Mouse (Mus musculus) embryonic facial prominence, embryonic 12.5 days (tissue): Measurements from ENCODE around the gene Tpcn1. TPM values are rescaled to one million over a fixed set of nuclear protein-coding genes. Genes with fewer than 3 reads are reported as not detected.

ENCODE experiments used
- ATAC-seq: fragments of 200-750 bp; cut with Nextera tagmentation; 2 replicates; pipeline ENCODE4 v1.8.0; 2017; ENCODE audit not compliant: insufficient number of reproducible peaks, insufficient read depth, low FRiP score, low TSS enrichment
- H3K27ac ChIP-seq: fragments of 300-500 bp; sonication (generic); 2 replicates; pipeline ENCODE4 v1.5.1; 2016; ENCODE audit warnings: mild to moderate bottlenecking
- H3K27me3 ChIP-seq: fragments of 300-500 bp; sonication (generic); 2 replicates; pipeline ENCODE4 v1.6.1; 2016; ENCODE audit warnings: mild to moderate bottlenecking, moderate library complexity
- H3K36me3 ChIP-seq: fragments of 300-500 bp; sonication (generic); 2 replicates; pipeline ENCODE4 v1.6.1; 2016; ENCODE audit warnings: mild to moderate bottlenecking
- H3K4me1 ChIP-seq: fragments of 300-500 bp; sonication (generic); 2 replicates; pipeline ENCODE4 v1.6.1; 2016
- H3K4me2 ChIP-seq: fragments of 300-500 bp; sonication (generic); replicated peaks from 2 replicates; pipeline ENCODE4 v1.6.1; 2016; ENCODE audit warnings: mild to moderate bottlenecking, moderate library complexity
- H3K4me3 ChIP-seq: fragments of 300-500 bp; sonication (generic); 2 replicates; pipeline ENCODE4 v1.5.1; 2016; ENCODE audit warnings: mild to moderate bottlenecking
- H3K9ac ChIP-seq: fragments of 300-500 bp; sonication (generic); 2 replicates; pipeline ENCODE4 v1.6.1; 2016; ENCODE audit warnings: mild to moderate bottlenecking, moderate library complexity
- H3K9me3 ChIP-seq: fragments of 300-500 bp; sonication (generic); 2 replicates; pipeline ENCODE4 v1.6.1; 2016; ENCODE audit warnings: mild to moderate bottlenecking, moderate library complexity
- WGBS: fragments of 180-500 bp; shearing (Covaris S2); methylation state at CpG from one replicate; pipeline ENCODE4 v1.1.7; 2016; 5-methylcytosine and 5-hydroxymethylcytosine counted together
- polyA plus RNA-seq: library from polyadenylated mRNA; unstranded; fragments of >200 nt; fragmentation: Nextera tagmentation; extraction: Ambion mirVana; gene quantifications from 2 replicates; pipeline ENCODE4 v1.2.1, GENCODE M21; 2016

Tpcn1 gene
- polyA plus RNA-seq, 1 experiment from 2014 or later, result 17.4 TPM

- Histone ChIP-seq H3K9ac (no peak overlapping the region), H3K9me3 (no peaks in the 10 kb centered on the region), H3K4me3 (no peak overlapping the region), H3K36me3 (no peaks in the 10 kb centered on the region), H3K27ac (peak overlapping the region; percentile 91), H3K4me2 (peak overlapping the region; percentile 12; the same call in 1 of the 2 replicates), H3K4me1 (peaks cover 73% of the 10 kb centered on the region), H3K27me3 (no peaks in the 10 kb centered on the region)
- WGBS, result 50% methylated on average over 5 of the region's 5 CpGs
- no peak for ATAC-seq
Measured at GRCm38 (mm10) chr5:120566101-120566500, 22.4 kb downstream of the Tpcn1 start.

GRCm38 (mm10) chr5:120565171-120565905, 23.1 kb downstream of the Tpcn1 start:
- no peaks in the 10 kb centered on the region for H3K27me3 ChIP-seq
- H3K27ac ChIP-seq, result peak overlapping the region; percentile 78
- no peak overlapping the region for H3K9ac ChIP-seq
- H3K4me3 ChIP-seq, result no peak overlapping the region
- H3K4me2 ChIP-seq, result 0 out of 2 replicates have a peak overlapping the region, but pooled peaks have one; percentile 12
- H3K36me3 ChIP-seq, result no peaks in the 10 kb centered on the region
- 33% methylated on average over 15 of the region's 15 CpGs for WGBS
- H3K9me3 ChIP-seq, result no peaks in the 10 kb centered on the region
- peaks cover 74% of the 10 kb centered on the region for H3K4me1 ChIP-seq
- ATAC-seq, result no peak

- Histone ChIP-seq H3K4me1 (peaks cover 83% of the 10 kb centered on the region), H3K27me3 (no peaks in the 10 kb centered on the region), H3K27ac (peak overlapping the region; percentile 92), H3K4me3 (no peak overlapping the region), H3K9me3 (no peaks in the 10 kb centered on the region), H3K4me2 (no peak overlapping the region; the same call in 1 of the 2 replicates), H3K36me3 (no peaks in the 10 kb centered on the region), H3K9ac (no peak overlapping the region)
- 0 out of 2 replicates have a peak, but pooled peaks have one; percentile 0 for ATAC-seq
- WGBS, result 41% methylated on average over 4 of the region's 4 CpGs
Measured at GRCm38 (mm10) chr5:120563914-120564311, 24.6 kb downstream of the Tpcn1 start.

- Histone ChIP-seq H3K4me2 (peak overlapping the region; percentile 24; the same call in 1 of the 2 replicates), H3K9me3 (no peaks in the 10 kb centered on the region), H3K36me3 (no peaks in the 10 kb centered on the region), H3K4me1 (peaks cover 83% of the 10 kb centered on the region), H3K27me3 (no peaks in the 10 kb centered on the region), H3K4me3 (no peak overlapping the region), H3K27ac (peak overlapping the region; percentile 92), H3K9ac (peak overlapping the region; percentile 36; the same call in 1 of the 2 replicates)
- peak; percentile 31; the same call in 1 of the 2 replicates for ATAC-seq
- WGBS, result 26% methylated on average over 28 of the region's 28 CpGs
Measured at GRCm38 (mm10) chr5:120562956-120563913, 25.2 kb downstream of the Tpcn1 start.

GRCm38 (mm10) chr5:120560616-120561311, 27.7 kb downstream of the Tpcn1 start:
- Histone ChIP-seq H3K4me1 (peaks cover 58% of the 10 kb centered on the region), H3K27ac (peak overlapping the region; percentile 80), H3K9ac (no peak overlapping the region), H3K27me3 (no peaks in the 10 kb centered on the region), H3K9me3 (no peaks in the 10 kb centered on the region), H3K36me3 (peaks cover 9% of the 10 kb centered on the region), H3K4me3 (no peak overlapping the region), H3K4me2 (peak overlapping the region; percentile 31)
- WGBS, result 16% methylated on average over 16 of the region's 16 CpGs
- no peak for ATAC-seq

GRCm38 (mm10) chr5:120560129-120560615, 28.3 kb downstream of the Tpcn1 start:
- Histone ChIP-seq H3K9me3 (no peaks in the 10 kb centered on the region), H3K9ac (no peak overlapping the region), H3K4me3 (no peak overlapping the region), H3K27ac (peak overlapping the region; percentile 80), H3K36me3 (peaks cover 15% of the 10 kb centered on the region), H3K27me3 (no peaks in the 10 kb centered on the region), H3K4me2 (no peak overlapping the region), H3K4me1 (peaks cover 52% of the 10 kb centered on the region)
- no peak for ATAC-seq
- 59% methylated on average over 9 of the region's 9 CpGs for WGBS

- WGBS, result 36% methylated on average over 14 of the region's 14 CpGs
- Histone ChIP-seq H3K36me3 (peaks cover 27% of the 10 kb centered on the region), H3K9ac (no peak overlapping the region), H3K4me2 (peak overlapping the region; percentile 12; the same call in 1 of the 2 replicates), H3K4me3 (no peak overlapping the region), H3K4me1 (peaks cover 39% of the 10 kb centered on the region), H3K27me3 (no peaks in the 10 kb centered on the region), H3K27ac (peak overlapping the region; percentile 58), H3K9me3 (no peaks in the 10 kb centered on the region)
- no peak for ATAC-seq
Measured at GRCm38 (mm10) chr5:120558762-120559161, 29.7 kb downstream of the Tpcn1 start.

GRCm38 (mm10) chr5:120558041-120558440, 30.4 kb downstream of the Tpcn1 start:
- Histone ChIP-seq H3K9me3 (no peaks in the 10 kb centered on the region), H3K4me1 (peaks cover 31% of the 10 kb centered on the region), H3K9ac (no peak overlapping the region), H3K4me2 (no peak overlapping the region), H3K36me3 (peaks cover 34% of the 10 kb centered on the region), H3K27me3 (no peaks in the 10 kb centered on the region), H3K4me3 (no peak overlapping the region), H3K27ac (no peak overlapping the region)
- no peak for ATAC-seq
- 73% methylated on average over 8 of the region's 8 CpGs for WGBS

- ATAC-seq, result no peak
- Histone ChIP-seq H3K9ac (no peak overlapping the region), H3K36me3 (peaks cover 40% of the 10 kb centered on the region), H3K9me3 (no peaks in the 10 kb centered on the region), H3K4me1 (peaks cover 21% of the 10 kb centered on the region), H3K4me3 (no peak overlapping the region), H3K27ac (no peak overlapping the region), H3K27me3 (no peaks in the 10 kb centered on the region), H3K4me2 (no peak overlapping the region)
- 87% methylated on average over 24 of the region's 24 CpGs for WGBS
Measured at GRCm38 (mm10) chr5:120555871-120556270, 32.6 kb downstream of the Tpcn1 start.

- no peak overlapping the region for H3K9ac ChIP-seq
- WGBS, result 94% methylated on average over 5 of the region's 5 CpGs
- no peaks in the 10 kb centered on the region for H3K4me1 ChIP-seq
- no peak overlapping the region for H3K4me2 ChIP-seq
- H3K36me3 ChIP-seq, result peaks cover 47% of the 10 kb centered on the region
- ATAC-seq, result no peak
- H3K4me3 ChIP-seq, result no peak overlapping the region
- no peaks in the 10 kb centered on the region for H3K27me3 ChIP-seq
- no peak overlapping the region for H3K27ac ChIP-seq
- no peaks in the 10 kb centered on the region for H3K9me3 ChIP-seq
Measured at GRCm38 (mm10) chr5:120550673-120551072, 37.8 kb downstream of the Tpcn1 start.

GRCm38 (mm10) chr5:120550137-120550536, 38.3 kb downstream of the Tpcn1 start:
- no peak for ATAC-seq
- H3K36me3 ChIP-seq, result peaks cover 41% of the 10 kb centered on the region
- H3K9me3 ChIP-seq, result no peaks in the 10 kb centered on the region
- no peak overlapping the region for H3K27ac ChIP-seq
- H3K9ac ChIP-seq, result no peak overlapping the region
- no peak overlapping the region for H3K4me3 ChIP-seq
- no peaks in the 10 kb centered on the region for H3K4me1 ChIP-seq
- no peak overlapping the region for H3K4me2 ChIP-seq
- 75% methylated on average over 5 of the region's 5 CpGs for WGBS
- no peaks in the 10 kb centered on the region for H3K27me3 ChIP-seq
